Mouse (Mus musculus) cerebellum, adult 2 months (tissue): ENCODE results near the gene Hspg2.

Experiments used
- CTCF ChIP-seq: fragments of 200-500 bp; IDR thresholded peaks from 2 replicates; pipeline ENCODE4 v1.5.1; 2011; ENCODE audit warnings: low read depth, mild to moderate bottlenecking, control low read depth, low read length, moderate library complexity, borderline replicate concordance; ENCODE audit not compliant: insufficient read depth
- POLR2A ChIP-seq: fragments of 200-500 bp; IDR thresholded peaks from 2 replicates; pipeline ENCODE4 v1.6.1; 2011; ENCODE audit warnings: low read length, control low read depth, borderline replicate concordance; ENCODE audit not compliant: insufficient read depth

- TF ChIP-seq POLR2A (no peak), CTCF (no peak)
These were observed 16.4 kb upstream of the Hspg2 start for GRCm38 (mm10) chr4:137452190-137452589.
